Mouse (Mus musculus): ENCODE data around the gene Aldh1l1.

The Aldh1l1 gene

DNA sequence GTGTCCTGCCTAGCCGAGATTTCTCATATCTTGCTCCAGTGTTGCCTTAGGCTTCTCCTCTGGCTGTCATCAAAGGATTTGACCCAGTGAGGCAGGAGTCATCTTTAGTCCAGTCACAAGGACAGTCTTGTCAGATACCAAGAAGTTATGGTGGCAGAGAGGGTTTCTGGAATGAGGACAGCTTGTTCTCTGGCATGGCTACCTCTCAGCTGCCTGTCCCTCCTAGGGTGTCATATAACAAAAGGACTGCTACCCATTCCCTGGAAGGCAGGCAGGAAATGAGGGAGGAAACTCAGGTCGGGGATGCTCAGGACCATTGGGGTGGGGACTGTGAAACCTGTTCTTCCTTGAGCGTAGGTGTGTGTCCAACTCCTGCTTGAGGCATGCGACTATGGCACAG, 14.1 kb upstream of the Aldh1l1 start:
- DNase-seq (ENCODE audit: low spot score): no peak

DNA sequence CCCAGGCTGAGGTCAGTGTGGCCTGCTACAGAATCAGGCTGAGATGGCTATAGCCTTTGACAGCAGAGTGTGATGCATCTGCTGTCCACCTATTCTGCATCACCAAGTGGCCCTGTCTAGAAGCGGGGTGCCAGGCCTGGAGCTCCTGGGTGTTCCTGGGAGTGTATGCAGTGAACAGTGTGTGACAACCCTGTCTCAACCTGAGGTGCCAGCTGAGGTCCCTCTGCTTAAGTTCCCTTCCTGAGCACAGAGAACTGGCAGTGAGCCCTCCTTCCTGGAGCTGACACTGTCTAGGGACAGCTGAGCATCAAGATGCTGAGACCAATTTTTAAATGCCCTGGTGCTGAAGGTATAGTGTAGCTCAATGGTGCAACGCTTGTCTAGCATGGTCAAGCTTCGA, 13.5 kb upstream of the Aldh1l1 start:
- no peak for DNase-seq (ENCODE audit: low spot score)

DNA sequence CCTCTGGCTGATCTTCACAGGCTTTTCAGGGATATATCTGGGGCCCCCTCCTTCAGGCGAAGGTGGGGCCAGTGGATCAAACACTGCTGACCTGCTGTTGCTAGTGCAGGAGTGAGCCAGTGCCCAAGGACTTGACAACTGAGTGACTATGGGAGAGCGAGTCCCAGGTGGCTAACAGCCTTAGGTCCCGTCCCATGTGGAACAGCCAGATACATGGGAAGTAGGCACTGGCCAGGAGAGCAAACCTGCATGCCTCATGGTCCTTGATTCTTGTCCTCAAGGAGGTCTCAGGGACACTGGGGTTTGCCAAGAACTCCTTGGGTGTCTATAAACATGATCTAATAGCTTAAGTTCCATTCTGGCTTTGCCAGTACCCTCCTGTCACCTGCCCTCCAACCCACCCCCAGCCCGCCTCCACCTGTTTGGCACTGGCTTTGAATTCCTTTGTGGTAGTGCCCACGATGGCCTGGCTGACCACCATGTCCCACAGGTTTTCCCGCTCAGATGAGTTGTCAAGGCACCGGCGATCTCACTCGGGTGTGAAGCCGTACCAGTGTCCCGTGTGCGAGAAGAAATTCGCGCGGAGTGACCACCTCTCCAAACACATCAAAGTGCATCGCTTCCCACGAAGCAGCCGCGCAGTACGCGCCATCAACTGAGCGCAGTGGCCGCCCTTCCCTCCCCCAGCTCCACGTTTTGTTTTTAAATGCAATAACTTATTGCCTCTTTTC, 12.4 kb upstream of the Aldh1l1 start:
- no peak for DNase-seq (ENCODE audit: low spot score)

DNA sequence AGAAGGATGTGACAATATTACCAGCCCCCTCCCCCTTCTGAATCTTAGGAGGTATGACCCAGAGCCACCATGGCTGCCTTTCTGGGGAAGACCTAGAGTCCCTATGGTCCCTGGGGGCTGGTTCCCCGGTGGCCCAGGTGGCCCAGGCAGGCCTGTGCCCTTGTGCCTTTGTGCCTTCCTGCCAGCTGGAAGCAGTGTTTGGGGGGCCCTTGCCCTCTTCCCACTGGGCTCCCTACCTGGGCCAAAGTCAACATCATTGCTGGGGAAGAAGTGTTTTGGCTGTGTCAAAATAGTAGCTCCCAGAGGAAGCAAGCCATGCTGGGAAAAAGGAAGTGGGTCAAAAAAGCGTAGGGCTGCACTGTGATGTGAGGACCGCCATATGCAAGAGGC, 11.9 kb upstream of the Aldh1l1 start:
- no peak for DNase-seq (ENCODE audit: low spot score)

DNA sequence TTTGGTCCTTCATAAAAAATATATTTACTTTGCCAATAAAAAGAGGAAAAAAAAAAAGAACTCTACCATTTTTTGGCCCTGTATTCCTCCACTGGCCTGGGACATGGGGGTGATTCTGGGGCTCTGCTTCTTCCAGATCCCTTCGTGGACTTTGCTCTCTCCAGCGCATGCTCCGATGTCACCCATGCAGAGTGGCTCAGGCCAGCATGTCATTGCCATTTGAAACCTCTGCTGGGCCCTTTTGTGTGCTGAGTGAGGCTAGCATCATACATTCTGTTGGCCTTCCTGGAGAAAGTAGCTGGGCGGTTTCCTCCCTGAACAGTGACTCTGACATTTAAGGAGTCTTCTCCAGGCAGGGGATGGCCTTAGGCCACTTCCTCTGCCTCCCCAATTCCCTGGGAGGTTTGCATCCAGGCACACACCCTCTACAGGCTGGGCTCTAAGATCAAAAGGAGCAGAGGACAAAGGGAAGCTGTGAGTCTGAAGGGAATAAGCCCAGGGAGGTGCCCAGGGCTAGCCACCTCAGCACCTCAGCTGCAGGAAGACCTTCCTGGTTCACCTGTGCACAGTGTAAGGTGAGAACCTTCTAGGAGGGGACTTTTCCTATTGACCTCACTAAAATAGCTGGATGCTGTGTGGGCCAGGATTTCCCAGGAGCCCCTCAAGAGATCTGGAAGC, 10.9 kb upstream of the Aldh1l1 start:
- DNase-seq (ENCODE audit: low spot score): no peak

DNA sequence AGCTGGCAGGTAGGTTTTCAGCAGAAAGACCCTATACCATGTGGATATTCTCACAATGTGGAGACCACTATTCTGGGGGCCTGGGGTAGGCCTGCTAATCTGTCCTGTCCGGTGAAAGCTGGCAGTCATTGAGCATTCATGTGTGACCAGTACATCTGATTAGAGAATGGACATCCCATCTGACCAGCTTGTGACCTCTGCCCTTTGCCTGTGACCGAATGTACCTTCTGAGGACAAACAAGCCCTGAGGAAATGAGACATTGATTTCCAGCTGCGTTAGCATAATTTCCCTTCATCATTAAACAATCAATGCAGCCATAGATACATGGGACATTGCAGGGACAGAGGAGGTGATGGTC, 10.4 kb upstream of the Aldh1l1 start:
- no peak for DNase-seq (ENCODE audit: low spot score)

DNA sequence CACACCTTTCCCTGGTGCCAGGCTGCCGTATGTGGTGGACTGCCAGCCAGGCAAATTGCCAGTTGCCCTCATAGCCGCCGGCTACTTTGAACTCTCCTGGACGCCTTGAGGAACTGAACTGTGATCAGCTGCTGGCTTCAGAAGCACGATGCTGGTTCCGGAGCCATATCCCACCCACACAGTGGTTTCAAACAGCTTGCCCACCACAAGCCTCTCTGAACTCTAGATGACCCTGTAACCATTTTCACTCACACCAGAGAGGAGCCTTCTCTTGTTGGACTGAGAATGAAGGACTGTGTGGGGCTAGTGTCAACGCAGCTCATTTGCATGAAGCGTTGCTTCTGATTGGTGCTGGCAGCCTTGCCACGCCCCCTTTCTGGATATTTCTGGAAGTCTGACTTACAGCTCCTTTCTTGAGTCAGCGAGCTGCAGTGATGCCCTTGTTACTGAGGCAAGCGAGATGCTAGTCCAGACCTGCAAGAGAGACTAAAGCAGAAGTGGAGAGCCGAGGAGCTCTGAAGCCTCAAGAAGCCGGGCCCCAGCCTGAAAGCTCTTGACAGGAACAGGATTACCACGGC, 9.2 kb upstream of the Aldh1l1 start:
- peak; percentile 4 for DNase-seq (ENCODE audit: low spot score)

DNA sequence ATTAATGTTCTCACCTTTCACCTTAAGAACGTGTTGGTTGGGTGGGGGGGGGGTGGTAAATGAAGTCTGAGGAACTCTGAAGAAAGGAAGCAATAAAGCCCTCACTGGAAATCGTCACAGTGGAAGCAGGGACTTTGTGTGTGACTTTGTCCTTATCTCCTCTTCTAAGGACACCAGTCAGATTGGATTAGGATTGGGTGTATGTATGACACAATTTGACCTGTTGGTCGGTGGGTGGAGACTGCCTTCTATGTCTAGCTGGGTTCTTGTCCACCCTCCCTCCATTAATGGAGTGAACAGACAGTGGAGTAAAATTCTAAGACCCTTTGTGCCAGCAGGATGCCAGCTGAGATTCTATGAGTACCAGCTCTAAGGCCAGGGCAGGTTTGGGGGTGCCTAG, 2.0 kb upstream of the Aldh1l1 start:
- no peak for DNase-seq (ENCODE audit: low spot score)

DNA sequence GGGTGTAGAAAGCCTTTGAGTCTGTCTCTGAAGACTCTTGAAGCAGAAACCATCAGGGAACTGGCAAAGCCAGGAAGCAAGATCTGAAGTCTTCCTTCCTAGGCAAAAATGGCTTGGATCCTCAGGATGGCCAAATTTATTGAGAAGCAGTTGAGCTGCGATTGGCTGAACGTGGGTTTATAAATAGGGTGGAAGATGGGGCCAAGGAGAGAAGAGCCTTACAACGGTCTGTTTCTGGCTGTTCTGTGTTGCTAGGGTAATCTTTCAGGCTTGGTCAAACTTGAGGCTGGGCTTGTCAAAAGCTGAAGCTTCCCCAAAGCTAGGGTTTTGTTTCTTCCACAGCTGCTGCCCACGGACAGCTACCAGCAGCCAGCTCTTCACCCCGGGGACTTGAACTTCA, 1.4 kb upstream of the Aldh1l1 start:
- no peak for DNase-seq (ENCODE audit: low spot score)

DNA sequence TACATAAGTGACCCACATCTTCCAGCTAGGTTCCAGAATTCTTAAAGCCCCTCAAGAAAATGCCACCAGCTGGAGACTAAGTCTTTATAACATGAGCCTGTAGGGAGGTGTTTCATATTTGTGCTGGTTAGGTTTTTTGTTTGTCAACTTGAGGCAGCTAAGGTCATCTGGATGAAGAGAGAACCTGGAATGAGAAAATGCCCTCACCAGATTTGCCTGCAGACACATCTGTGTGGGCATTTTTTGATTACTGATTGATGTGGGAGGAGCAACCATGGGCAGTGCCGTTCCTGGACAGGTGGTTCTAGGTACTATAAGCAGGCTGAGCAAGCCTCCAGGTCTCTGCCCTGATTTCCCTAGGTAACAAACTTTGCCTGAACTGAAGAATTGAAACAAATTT, 1.3 kb downstream of the Aldh1l1 start:
- DNase-seq (ENCODE audit: low spot score): no peak

DNA sequence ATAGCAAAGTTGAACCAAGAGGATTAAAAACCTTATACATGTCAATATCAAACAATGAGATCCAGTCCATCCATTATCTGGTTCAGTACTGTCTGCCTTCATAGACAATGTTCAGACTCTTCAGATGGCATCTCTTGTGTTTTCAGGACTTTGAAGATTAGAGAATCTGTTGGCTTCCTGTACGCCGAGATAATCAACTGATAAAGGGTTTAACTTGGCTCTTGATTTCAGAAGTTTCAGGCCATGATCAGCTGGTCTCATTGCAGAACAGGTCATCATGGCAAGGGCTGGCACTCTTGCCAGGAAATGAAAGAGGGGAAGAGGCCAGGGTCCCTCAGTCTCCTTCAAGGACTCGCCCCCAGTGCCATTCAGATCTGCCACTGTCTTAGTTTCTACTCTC, 3.3 kb downstream of the Aldh1l1 start:
- DNase-seq (ENCODE audit: low spot score): no peak

DNA sequence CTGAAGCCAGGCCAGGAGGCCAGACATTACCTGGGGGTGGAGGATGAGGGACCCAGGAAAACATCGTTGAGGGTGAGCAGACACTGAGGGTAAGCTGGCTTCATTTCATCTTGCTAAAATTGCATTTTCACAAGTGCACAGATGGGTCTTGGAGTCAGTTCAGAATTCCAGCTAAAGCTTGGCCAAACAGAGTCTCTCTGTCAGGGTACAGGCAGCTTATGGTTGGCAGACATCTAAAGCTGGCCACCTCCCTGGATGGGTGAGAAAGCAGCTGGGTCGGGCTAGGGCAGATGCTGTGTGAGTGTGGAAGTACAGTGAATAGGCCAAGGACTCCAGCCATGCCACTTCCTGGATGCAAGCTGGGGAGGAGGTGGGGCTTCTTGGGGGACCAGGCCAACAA, 4.7 kb downstream of the Aldh1l1 start:
- DNase-seq (ENCODE audit: low spot score): no peak

DNA sequence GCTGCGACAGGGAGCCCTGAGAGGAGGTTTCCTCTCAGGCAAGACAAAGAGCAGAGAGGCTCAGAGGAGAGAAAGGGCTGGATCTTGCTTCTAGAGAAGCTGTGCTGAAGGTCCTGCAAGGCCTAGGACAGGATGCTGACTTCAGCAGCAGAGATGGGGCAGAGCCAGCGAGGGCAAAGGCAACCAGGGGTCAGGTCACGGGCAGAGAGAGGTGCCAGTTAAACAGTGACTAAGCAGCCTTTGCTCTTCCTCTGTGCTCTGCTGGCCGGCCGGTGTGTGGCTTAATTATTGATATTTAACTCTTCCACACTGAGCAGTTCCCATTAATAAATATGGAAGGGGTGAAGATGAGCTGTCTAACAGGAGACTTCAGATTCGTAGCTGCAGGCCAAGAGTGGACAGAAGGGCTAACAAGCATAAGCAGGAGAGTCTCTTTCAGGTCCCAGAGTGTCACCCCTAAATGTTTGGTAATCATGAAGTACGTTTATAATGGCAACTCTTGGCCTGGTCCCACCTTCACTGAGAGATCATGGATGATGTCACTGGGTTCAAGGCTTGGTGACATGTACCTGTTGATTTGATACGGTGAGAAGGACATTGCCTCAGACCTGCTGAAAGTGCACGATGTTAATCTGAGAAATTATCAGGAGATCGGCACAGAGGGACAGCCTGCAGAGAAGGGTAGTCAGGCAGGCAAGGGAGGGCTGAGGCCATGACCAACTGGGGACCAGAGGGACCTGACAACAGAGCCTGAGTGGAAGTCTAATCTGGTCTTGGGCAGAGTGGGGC, 5.9 kb downstream of the Aldh1l1 start:
- no peak for DNase-seq (ENCODE audit: low spot score)

DNA sequence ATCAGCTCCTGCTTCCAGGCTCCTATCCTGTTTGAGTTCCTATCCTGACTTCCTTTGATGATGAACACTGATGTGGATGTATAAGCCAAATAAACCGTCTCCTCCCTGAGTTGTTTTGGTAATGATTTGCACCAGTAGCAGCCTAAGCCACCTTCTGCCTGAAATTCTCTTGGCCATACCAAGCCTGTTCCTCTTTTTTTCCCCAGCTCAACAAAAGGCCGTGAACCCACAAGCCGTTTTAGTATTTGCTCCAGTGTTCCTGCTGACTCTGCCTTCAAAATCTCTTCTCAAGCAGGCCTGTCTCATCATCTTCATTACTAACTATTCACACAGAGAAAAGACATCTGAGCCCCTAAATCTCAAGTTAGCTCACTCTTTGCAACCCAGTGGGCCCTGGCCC, 7.9 kb downstream of the Aldh1l1 start:
- DNase-seq (ENCODE audit: low spot score): no peak

DNA sequence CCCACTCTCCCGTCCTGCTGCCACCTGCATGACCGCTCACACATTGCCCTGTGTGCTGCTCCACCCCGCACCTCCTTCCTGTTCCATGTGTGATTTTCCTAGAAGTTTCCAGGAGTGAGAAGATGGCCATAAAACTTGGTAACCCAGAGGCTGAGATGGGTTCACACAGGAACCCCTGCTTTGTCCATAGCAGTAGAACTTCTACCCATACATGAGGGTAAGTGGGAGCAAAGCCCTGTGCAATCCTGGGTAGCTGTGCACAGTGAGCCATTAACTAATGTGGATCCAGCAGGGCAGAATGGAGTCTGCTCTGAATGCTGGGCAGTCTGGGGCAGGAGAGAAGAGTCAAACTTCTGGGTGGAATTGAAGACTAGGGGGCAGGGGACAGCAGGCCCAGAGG, 8.3 kb downstream of the Aldh1l1 start:
- no peak for DNase-seq (ENCODE audit: low spot score)

DNA sequence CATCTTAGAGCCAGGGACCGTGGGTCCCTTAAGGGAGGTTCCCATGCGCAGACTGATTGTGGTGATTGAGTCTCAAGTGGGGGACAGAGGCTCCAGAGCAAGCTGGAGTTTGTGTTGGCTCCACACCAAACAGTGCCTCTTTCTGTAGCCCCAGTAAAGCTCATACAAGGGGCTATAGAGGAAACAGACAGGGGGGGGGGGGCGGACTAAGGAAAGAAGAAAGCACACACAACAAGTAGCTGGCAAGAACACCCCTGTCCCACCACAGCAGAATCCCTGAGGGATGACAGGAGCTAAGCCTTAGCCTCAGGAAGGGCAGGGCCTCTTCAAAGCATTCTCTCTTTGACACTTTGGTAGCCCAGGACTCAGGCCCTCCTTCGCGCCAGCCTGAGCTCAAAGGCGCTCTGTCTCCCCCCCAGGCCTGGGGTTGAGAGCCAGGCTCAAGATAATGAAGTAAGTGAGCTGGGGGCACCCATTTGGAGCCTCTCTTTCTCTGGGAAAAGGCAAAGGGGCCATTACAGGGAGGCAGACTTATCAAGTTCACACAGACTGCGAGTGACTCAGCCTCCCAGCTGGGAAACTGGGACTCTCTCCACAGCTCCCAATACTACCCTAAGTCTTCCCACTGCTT, 9.2 kb downstream of the Aldh1l1 start:
- DNase-seq (ENCODE audit: low spot score): no peak

DNA sequence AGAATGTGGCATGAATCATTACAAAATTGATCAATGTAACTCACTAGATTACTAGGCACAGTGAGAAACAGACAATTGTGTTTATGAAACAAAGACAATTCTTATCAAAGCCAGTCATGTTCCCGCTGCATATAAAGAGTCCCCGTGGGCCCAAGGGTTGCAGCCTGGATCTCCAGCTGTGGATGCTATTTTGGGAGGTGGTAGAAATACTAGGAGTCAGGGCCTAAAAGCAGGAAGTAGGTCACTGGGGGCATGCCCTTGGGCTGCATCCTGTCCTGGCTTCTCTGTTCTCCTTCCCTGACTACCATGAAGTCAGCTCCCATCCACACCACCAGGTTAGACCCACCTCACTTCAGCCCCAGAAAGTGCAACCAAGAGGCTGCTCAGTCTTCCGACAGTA, 10.0 kb downstream of the Aldh1l1 start:
- DNase-seq (ENCODE audit: low spot score): no peak

DNA sequence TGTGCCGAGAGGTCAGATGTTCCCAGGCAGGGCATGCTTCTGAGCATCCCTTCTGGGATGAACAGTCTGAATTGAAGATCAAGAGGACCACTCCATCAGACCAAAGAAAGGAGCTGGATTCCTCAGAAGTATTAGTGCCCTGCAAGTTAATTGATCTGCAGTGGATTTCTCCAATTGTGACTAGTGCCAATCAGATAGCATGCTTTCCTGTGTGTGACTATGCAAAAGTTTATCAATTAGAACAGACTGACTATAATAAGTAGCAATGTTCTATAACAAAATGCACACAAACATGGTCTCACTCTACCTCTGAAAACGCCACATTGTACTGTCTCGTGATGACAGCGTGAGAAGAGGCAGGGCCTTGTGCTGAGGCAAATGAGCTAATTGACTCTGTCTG, 13.3 kb downstream of the Aldh1l1 start:
- no peak for DNase-seq (ENCODE audit: low spot score)

DNA sequence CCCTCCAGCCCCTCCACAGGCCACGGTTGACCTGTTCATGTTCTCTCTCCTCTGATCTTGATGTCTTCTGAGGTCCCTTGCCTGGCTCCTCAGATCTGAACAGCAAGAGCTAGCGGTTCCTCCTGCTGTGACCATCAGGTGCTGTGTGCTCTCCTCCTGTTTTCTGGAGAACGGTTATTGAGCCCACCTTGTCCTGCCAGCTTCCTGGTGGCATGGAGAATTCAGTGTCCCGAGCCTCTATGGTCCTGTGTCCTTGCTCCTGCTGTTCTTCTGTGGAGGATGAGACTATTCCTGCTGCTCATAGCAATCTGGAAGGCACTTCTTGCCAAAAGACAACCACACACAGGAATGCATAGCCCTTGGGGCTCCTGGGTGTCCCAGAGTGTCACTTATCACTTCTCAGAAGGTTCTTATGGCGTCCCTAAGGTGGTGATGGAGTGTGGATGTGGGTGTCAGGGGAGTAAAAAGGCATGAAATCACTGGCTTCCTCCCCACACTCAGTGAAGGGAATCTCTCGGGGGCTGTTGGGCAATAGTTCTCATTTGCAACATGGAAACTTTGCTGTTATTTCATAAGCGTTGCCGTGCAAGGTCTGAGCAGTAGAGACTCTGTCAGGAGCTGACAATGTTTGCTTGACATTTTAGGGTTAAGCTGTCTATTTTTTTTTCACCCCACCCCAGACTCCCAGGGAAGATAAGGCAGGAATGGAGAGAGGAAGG, 15.2 kb downstream of the Aldh1l1 start:
- DNase-seq (ENCODE audit: low spot score): no peak

DNA sequence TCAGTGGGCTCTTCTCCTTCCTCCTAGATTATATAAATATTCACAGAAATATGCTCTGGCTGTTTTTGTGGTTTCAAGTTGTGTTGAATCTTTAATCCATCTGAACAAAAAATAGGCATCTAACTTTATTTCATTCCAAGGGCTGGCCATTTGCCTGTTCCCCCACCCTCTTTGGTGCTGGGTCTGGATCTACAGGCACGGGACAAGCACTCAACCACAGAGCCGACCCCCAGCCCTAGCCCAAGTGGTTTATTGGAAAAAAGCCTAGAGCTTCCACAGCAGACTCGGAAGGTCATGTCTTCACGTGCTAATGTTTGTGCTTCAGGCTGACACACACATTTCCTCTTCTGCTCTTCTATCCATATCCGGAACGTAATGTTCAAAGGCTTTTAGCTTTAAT, 19.7 kb downstream of the Aldh1l1 start:
- DNase-seq (ENCODE audit: low spot score): no peak

DNA sequence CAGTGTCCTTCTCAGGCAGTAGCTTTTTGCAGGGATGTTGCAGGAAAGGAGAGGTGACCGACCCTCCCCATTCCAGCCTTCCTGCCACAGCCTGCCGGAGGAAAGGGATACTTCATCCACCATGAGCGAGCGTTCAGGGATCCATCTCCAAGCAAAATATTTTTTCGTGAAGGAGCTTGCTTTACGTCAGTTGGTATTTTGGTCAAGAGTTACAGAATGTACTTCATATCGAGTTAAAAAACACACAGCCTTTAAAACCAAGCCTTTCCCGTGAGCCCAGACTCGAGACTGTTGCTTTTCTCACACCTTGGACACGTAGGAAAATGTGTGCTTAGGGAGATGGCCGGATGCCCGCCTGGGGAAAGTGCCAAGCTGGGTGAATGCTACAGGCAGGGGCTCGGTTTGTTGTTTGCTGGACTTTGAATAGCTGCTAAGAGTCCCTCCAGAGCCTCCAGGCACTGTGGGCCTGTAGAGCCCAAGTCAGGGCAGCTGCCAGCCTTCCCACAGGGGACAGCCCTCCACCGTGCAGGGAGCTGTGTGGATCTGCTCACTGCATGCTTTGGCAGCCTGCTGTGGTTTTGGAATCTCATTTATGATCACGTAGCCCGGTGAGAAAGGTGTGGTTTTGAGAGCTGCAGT, 20.6 kb downstream of the Aldh1l1 start:
- no peak for DNase-seq (ENCODE audit: low spot score)

Data from c-Kit-positive CD71-positive TER-119-positive erythroid progenitor cells, embryonic 14.5 days (primary cell).